Mouse (Mus musculus) cerebellum, adult 11-12 months (tissue): ENCODE measurements around the gene C530008M17Rik.
A peak's percentile ranks its signal among the peaks of the same experiment; 100 is the strongest.

ENCODE experiments used
- DNase-seq: peaks from one replicate; pipeline ENCODE4 v3.0.0; 2022

The C530008M17Rik gene

GRCm38 (mm10) chr5:76843448-76843847 lies 187.1 kb downstream of the C530008M17Rik start:
- DNase-seq: no peak

- DNase-seq: no peak
Observed at GRCm38 (mm10) chr5:76843851-76844419, 187.6 kb downstream of the C530008M17Rik start.

- DNase-seq: no peak
Observed at GRCm38 (mm10) chr5:76844618-76845186, 188.4 kb downstream of the C530008M17Rik start.

GRCm38 (mm10) chr5:76847106-76847505 lies 190.8 kb downstream of the C530008M17Rik start:
- no peak for DNase-seq

GRCm38 (mm10) chr5:76851316-76851715 lies 195.0 kb downstream of the C530008M17Rik start:
- DNase-seq: no peak

- peak; percentile 20 for DNase-seq
Observed at GRCm38 (mm10) chr5:76853549-76853948, 197.2 kb downstream of the C530008M17Rik start.

GRCm38 (mm10) chr5:76855829-76856600 lies 199.7 kb downstream of the C530008M17Rik start:
- DNase-seq: no peak

GRCm38 (mm10) chr5:76857103-76858015 lies 201.0 kb downstream of the C530008M17Rik start:
- no peak for DNase-seq

GRCm38 (mm10) chr5:76858444-76858843 lies 202.1 kb downstream of the C530008M17Rik start:
- no peak for DNase-seq

GRCm38 (mm10) chr5:76866819-76867218 lies 210.5 kb downstream of the C530008M17Rik start:
- DNase-seq: no peak

GRCm38 (mm10) chr5:76868693-76869286 lies 212.5 kb downstream of the C530008M17Rik start:
- no peak for DNase-seq

- no peak for DNase-seq
Observed at GRCm38 (mm10) chr5:76869553-76869952, 213.2 kb downstream of the C530008M17Rik start.

GRCm38 (mm10) chr5:76876106-76876758 lies 219.9 kb downstream of the C530008M17Rik start:
- DNase-seq: no peak

- DNase-seq: no peak
Observed at GRCm38 (mm10) chr5:76884107-76884506, 227.8 kb downstream of the C530008M17Rik start.

- DNase-seq: no peak
Observed at GRCm38 (mm10) chr5:76887011-76887410, 230.7 kb downstream of the C530008M17Rik start.

- DNase-seq: no peak
Observed at GRCm38 (mm10) chr5:76892608-76893007, 236.3 kb downstream of the C530008M17Rik start.

GRCm38 (mm10) chr5:76893084-76893483 lies 236.8 kb downstream of the C530008M17Rik start:
- no peak for DNase-seq

- DNase-seq: no peak
Observed at GRCm38 (mm10) chr5:76902131-76902530, 245.8 kb downstream of the C530008M17Rik start.

- DNase-seq: no peak
Observed at GRCm38 (mm10) chr5:76904713-76905404, 248.5 kb downstream of the C530008M17Rik start.

GRCm38 (mm10) chr5:76905405-76906154 lies 249.3 kb downstream of the C530008M17Rik start, which contains the start of gene Aasdh:
Gene Aasdh, minus strand, starts transcription at chr5:76905514.
- peak; percentile 96 for DNase-seq

- no peak for DNase-seq
Observed at GRCm38 (mm10) chr5:76906155-76906499, 249.8 kb downstream of the C530008M17Rik start.
